Mouse (Mus musculus) CH12.LX (cell line): ENCODE measurements around the gene Rps6ka5.

ENCODE experiments used
- BHLHE40 ChIP-seq: IDR thresholded peaks from 2 replicates; pipeline ENCODE4 v1.6.1; 2011; ENCODE audit warnings: mild to moderate bottlenecking, low read depth, low read length, improper control_type of control experiment
- CTCF ChIP-seq, 2 experiments: IDR thresholded peaks in 1 of 2; conservative IDR thresholded peaks in 1 of 2; 2 replicates each; pipeline ENCODE4 v1.5.1; 2011 to 2012; ENCODE audit warnings: low read depth in 2 of 2, low read length in 2 of 2, improper control_type of control experiment in 1 of 2, inconsistent platforms in 1 of 2, mild to moderate bottlenecking in 1 of 2, moderate library complexity in 1 of 2
- JUND ChIP-seq: conservative IDR thresholded peaks from 2 replicates; pipeline ENCODE4 v1.6.1; 2011; ENCODE audit warnings: low read depth, low read length, improper control_type of control experiment
- MYC ChIP-seq: IDR thresholded peaks from 2 replicates; pipeline ENCODE4 v1.6.1; 2011; ENCODE audit warnings: low read depth, mild to moderate bottlenecking, improper control_type of control experiment, low read length
- POLR2A ChIP-seq: IDR thresholded peaks from 2 replicates; pipeline ENCODE4 v1.6.1; 2011; ENCODE audit warnings: low read depth, mild to moderate bottlenecking, improper control_type of control experiment, low read length
- RCOR1 ChIP-seq: conservative IDR thresholded peaks from 2 replicates; pipeline ENCODE4 v1.6.1; 2012; ENCODE audit warnings: low read depth, mild to moderate bottlenecking, inconsistent platforms, low read length, improper control_type of control experiment
- TCF12 ChIP-seq: IDR thresholded peaks from 2 replicates; pipeline ENCODE4 v1.6.1; 2014; ENCODE audit warnings: low read depth, mild to moderate bottlenecking, inconsistent platforms, low read length, improper control_type of control experiment
- ZMIZ1 ChIP-seq: IDR thresholded peaks from 2 replicates; pipeline ENCODE4 v1.6.1; 2012; ENCODE audit warnings: low read depth, mild to moderate bottlenecking, inconsistent platforms, low read length, improper control_type of control experiment
- ZNF384 ChIP-seq: IDR thresholded peaks from 2 replicates; pipeline ENCODE4 v1.6.1; 2012; ENCODE audit warnings: low read depth, low read length, improper control_type of control experiment, inconsistent platforms

DNA sequence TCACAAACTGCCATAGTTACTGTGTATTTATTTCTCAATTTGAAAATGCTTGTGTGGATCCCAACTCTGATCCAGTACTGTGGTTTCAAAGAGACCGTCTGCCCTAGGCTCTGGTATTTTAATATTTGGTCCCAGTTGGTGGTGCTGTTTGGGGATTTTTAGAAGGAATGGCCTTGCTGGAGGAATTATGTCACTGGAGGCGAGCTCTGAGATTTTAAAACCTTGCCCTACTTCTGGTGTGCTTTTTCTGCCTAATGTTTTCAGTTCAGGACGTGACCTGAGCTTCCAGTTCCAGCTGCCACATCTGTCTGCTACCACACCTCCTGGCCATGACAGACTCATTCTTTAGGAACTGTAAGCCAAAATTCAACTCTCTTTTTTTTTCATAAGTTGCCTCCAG is 121.2 kb downstream of the Rps6ka5 start:
- TF ChIP-seq CTCF (conservative IDR thresholded peaks at IDR 0.05 in 1 of 2, IDR thresholded peaks at IDR 0.05 in 1 of 2; ENCODE audit: low read depth in 2 of 2, low read length in 2 of 2) (no peak), TCF12 (no peak), RCOR1 (no peak), POLR2A (no peak), JUND (no peak), MYC (no peak), ZNF384 (no peak), ZMIZ1 (no peak), BHLHE40 (no peak)
